Mouse (Mus musculus) kidney, adult 2 months (tissue): Measurements from ENCODE around the gene Tango6. TPM values are rescaled to one million over a fixed set of nuclear protein-coding genes. Genes with fewer than 3 reads are reported as not detected.

ENCODE experiments used
- DNase-seq: peaks from one replicate; pipeline ENCODE4 v3.0.0; 2021
- H3K27ac ChIP-seq: fragments of 200-500 bp; 2 replicates; pipeline ENCODE4 v1.5.1; 2012; ENCODE audit warnings: low read depth, low read length, control low read depth, inconsistent platforms; ENCODE audit not compliant: insufficient read depth
- H3K27me3 ChIP-seq: fragments of 200-500 bp; replicated peaks from 2 replicates; pipeline ENCODE4 v1.6.1; 2012; ENCODE audit warnings: mild to moderate bottlenecking, moderate library complexity, low read length, inconsistent platforms; ENCODE audit not compliant: control insufficient read depth, insufficient read depth
- H3K36me3 ChIP-seq: fragments of 200-500 bp; 2 replicates; pipeline ENCODE4 v1.6.1; 2012; ENCODE audit warnings: mild to moderate bottlenecking, moderate library complexity, low read length, inconsistent platforms; ENCODE audit not compliant: control insufficient read depth, insufficient read depth
- H3K4me1 ChIP-seq: fragments of 200-500 bp; 2 replicates; pipeline ENCODE4 v1.6.1; 2011; ENCODE audit warnings: low read length; ENCODE audit not compliant: control insufficient read depth, insufficient read depth
- H3K4me3 ChIP-seq: fragments of 200-500 bp; 2 replicates; pipeline ENCODE4 v1.5.1; 2011; ENCODE audit warnings: mild to moderate bottlenecking, low read depth, low read length, control low read depth; ENCODE audit not compliant: insufficient read depth
- CTCF ChIP-seq: fragments of 200-500 bp; conservative IDR thresholded peaks from 2 replicates; pipeline ENCODE4 v1.5.1; 2011; ENCODE audit warnings: low read depth, mild to moderate bottlenecking, control low read depth, low read length, moderate library complexity, mixed read lengths; ENCODE audit not compliant: insufficient read depth, insufficient read length
- POLR2A ChIP-seq: fragments of 200-500 bp; IDR thresholded peaks from one replicate; pipeline ENCODE4 v1.6.1; 2011; ENCODE audit warnings: low read depth, low read length, control low read depth
- WGBS: fragments of 180-500 bp; shearing (Covaris S2); methylation state at CpG from one replicate; pipeline ENCODE4 v1.1.7; 2018; 5-methylcytosine and 5-hydroxymethylcytosine counted together
- polyA plus RNA-seq: library from polyadenylated mRNA; depleted of rRNA; stranded (reverse); fragments of >200 nt; gene quantifications from 2 replicates; pipeline ENCODE4 v1.2.3, GENCODE M21; 2012

The Tango6 gene
- polyA plus RNA-seq, 1 experiment, result 6.1 TPM

- Histone ChIP-seq H3K4me3 (no peak overlapping the region), H3K36me3 (no peaks in the 10 kb centered on the region), H3K4me1 (no peaks in the 10 kb centered on the region), H3K27ac (no peak overlapping the region), H3K27me3 (no peaks in the 10 kb centered on the region)
- no peak for DNase-seq
- 94% methylated on average over 6 of the region's 6 CpGs for WGBS
- no peak for TF ChIP-seq CTCF
- no peak for TF ChIP-seq POLR2A
Measured at GRCm38 (mm10) chr8:106828921-106829320, 146.1 kb downstream of the Tango6 start.

GRCm38 (mm10) chr8:106829526-106830045, 146.7 kb downstream of the Tango6 start:
- H3K4me3 ChIP-seq, result no peak overlapping the region
- H3K27me3 ChIP-seq, result no peaks in the 10 kb centered on the region
- no peaks in the 10 kb centered on the region for H3K4me1 ChIP-seq
- H3K27ac ChIP-seq, result no peak overlapping the region
- peak; percentile 67 for DNase-seq
- H3K36me3 ChIP-seq, result no peaks in the 10 kb centered on the region
- 81% methylated on average over 5 of the region's 5 CpGs for WGBS
- no peak for TF ChIP-seq CTCF

GRCm38 (mm10) chr8:106834899-106835298, 152.0 kb downstream of the Tango6 start:
- 70% methylated on average over 1 of the region's 1 CpGs for whole genome bisulfite sequencing
- Histone ChIP-seq H3K27ac (no peak overlapping the region), H3K4me1 (no peaks in the 10 kb centered on the region), H3K4me3 (no peak overlapping the region), H3K27me3 (no peaks in the 10 kb centered on the region), H3K36me3 (no peaks in the 10 kb centered on the region)
- TF ChIP-seq CTCF, result no peak
- TF ChIP-seq POLR2A, result no peak
- peak; percentile 71 for DNase-seq

DNA sequence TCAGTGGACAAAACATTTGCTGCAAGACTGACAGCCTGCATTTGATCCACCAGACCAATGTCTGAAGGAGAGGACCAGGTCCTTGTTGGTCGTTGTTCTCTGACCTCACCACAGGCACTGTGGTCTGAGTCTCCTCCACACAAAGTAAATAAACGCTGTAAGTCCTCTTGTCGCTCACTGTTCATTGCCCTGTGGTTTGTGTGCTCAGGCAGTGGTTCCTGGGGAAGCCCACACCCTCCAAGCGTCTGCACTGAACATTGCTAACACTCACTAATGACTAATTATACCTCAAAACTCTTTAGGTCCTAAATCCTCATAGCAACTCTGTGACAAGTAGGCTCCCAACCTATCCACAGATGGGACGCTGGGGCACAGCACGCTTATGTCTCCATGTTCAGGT, 153.7 kb downstream of the Tango6 start:
- TF ChIP-seq CTCF, result no peak
- H3K27me3 ChIP-seq, result no peaks in the 10 kb centered on the region
- no peaks in the 10 kb centered on the region for H3K36me3 ChIP-seq
- no peak overlapping the region for H3K4me3 ChIP-seq
- H3K4me1 ChIP-seq, result no peaks in the 10 kb centered on the region
- no peak overlapping the region for H3K27ac ChIP-seq
- WGBS, result 74% methylated on average over 6 of the region's 6 CpGs
- no peak for DNase-seq

DNA sequence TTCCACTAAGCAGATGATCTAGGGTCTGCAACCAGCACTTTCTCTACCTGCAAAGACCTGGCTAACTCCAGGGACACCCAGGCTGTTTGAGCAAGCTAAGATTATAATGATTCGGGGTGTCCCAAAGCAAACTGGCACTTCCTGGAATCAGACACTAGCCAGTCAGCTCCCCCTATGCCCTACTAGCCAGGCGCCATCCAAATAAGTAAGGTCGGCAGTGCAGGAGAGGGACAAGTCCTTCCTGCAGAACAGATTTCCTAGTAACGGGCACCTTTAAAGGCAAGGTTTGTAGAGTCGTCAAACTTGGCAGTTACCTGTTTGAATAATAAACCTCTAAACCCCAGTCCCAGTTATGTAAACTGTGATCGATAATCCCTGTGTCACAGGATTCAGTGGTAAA, 155.9 kb downstream of the Tango6 start:
- H3K4me1 ChIP-seq, result no peaks in the 10 kb centered on the region
- DNase-seq, result no peak
- H3K27me3 ChIP-seq, result no peaks in the 10 kb centered on the region
- 58% methylated on average over 6 of the region's 6 CpGs for WGBS
- H3K4me3 ChIP-seq, result no peak overlapping the region
- no peak for TF ChIP-seq CTCF
- TF ChIP-seq POLR2A, result no peak
- H3K27ac ChIP-seq, result no peak overlapping the region
- H3K36me3 ChIP-seq, result no peaks in the 10 kb centered on the region

GRCm38 (mm10) chr8:106839209-106840001, 156.5 kb downstream of the Tango6 start:
- Histone ChIP-seq H3K4me3 (no peak overlapping the region), H3K27ac (0 out of 2 replicates have a peak overlapping the region, but pooled peaks have one; percentile 32), H3K4me1 (no peaks in the 10 kb centered on the region), H3K36me3 (no peaks in the 10 kb centered on the region), H3K27me3 (no peaks in the 10 kb centered on the region)
- DNase-seq, result peak; percentile 66
- WGBS, result 56% methylated on average over 11 of the region's 11 CpGs
- no peak for TF ChIP-seq POLR2A
- no peak for TF ChIP-seq CTCF

DNA sequence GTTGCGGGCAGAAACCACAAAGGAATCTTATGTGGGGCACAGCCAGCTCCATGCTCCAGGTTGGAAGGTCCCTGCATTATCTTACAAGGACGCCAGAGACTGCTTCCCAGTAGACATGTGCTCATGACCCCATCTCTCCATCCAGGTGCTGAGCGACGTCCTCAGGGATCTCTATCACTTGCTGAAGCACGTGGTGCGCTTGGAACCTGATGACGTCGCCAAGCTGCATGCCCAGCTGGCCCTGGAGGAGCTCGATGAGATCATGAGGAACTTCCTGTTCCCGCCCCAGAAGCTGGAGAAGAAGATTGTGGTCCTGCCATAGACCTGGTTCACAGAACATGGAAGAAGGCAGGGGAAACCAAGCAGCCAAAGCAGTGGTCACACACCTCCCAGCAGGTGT, 167.2 kb downstream of the Tango6 start:
- Histone ChIP-seq H3K4me1 (0 out of 2 replicates have a peak, but pooled peaks cover 3% of the 10 kb centered on the region), H3K4me3 (no peak overlapping the region), H3K36me3 (no peaks in the 10 kb centered on the region), H3K27ac (no peak overlapping the region), H3K27me3 (no peaks in the 10 kb centered on the region)
- no peak for TF ChIP-seq CTCF
- no peak for TF ChIP-seq POLR2A
- DNase-seq, result no peak
- WGBS, result 84% methylated on average over 10 of the region's 10 CpGs
